Mouse (Mus musculus) heart, adult 2 months (tissue): Measurements from ENCODE around the gene Sectm1a.

Experiments used
- CTCF ChIP-seq: fragments of 200-600 bp; IDR thresholded peaks from 2 replicates; pipeline ENCODE4 v1.8.1; 2022; ENCODE audit warnings: antibody characterized with exemption, mild to moderate bottlenecking, moderate library complexity
- EP300 ChIP-seq: fragments of 200-500 bp; IDR thresholded peaks from 2 replicates; pipeline ENCODE4 v1.6.1; 2011; ENCODE audit warnings: low read depth, low read length, control low read depth; ENCODE audit not compliant: insufficient read depth
- POLR2A ChIP-seq: fragments of 200-500 bp; IDR thresholded peaks from 2 replicates; pipeline ENCODE4 v1.6.1; 2011; ENCODE audit warnings: mild to moderate bottlenecking, low read depth, low read length, control low read depth; ENCODE audit not compliant: insufficient read depth

DNA sequence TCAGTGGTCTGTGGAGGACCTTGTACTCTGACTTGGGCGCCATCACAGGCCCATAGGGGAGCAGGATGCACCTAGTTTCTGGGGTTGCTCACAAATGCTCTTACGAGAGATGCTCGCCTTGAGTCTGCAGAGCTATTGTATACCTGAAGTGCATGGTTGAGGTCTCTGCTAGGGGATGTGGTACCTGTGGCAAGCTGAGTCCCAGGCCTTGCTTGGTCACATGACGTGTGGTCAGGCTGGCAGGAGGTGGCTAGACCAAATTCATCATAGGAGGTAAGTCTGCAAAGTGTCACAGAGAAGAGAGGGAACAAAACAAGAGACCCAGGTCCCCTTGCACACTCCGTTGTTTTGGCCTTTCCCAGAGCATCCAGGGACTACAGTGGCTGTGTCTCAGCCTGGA, 61.5 kb downstream of the Sectm1a start:
- TF ChIP-seq CTCF, result no peak
- TF ChIP-seq POLR2A, result no peak
- TF ChIP-seq EP300, result no peak
